22 mouse cellular contexts compared by ENCODE assay signal in genomic region chr3:79174168-79174567, GRCm38 (mm10).
DNase-seq lines count a peak whose midpoint lies in the region; TF ChIP-seq lines count a peak whose summit lies in the region.
"Had no signal": no experiment of that assay in that cellular context is flagged by ENCODE, and none has a peak within 500 bp of the region (broad histone marks: within the 10 kb centered on the region; RNA-seq: fewer than 3 reads in every experiment).

No protein-coding gene starts in this region.

- DNase-seq in gastrocnemius, adult 2 months = peak; percentile 55
- no peak for DNase-seq in gastrocnemius, postnatal 36 days
- DNase-seq in heart, adult 2 months = no peak
- DNase-seq in heart, adult 18-20 months = no peak
- no peak for DNase-seq in layer of hippocampus, postnatal 10 days (ENCODE audit: low spot score in 2 of 2)
- DNase-seq: adrenal gland, adult 8-10 months; adrenal gland, postnatal 14 days; adrenal gland, postnatal 36 days; B cell, adult 2 months; cerebellum, adult 11-12 months; cerebellum, adult 2 months; cerebellum, adult 9-10 months; cerebellum, postnatal 10 days; cerebellum, postnatal 25 days; forebrain, postnatal 0 days had no signal

- no peak for TF ChIP-seq POLR2A in heart, adult 2 months (IDR thresholded peaks at IDR 0.05; ENCODE audit: insufficient read depth, low read depth, low read length)

- intact Hi-C loops in gastrocnemius, adult 2 months (cut with DNase I) = no loop called here
- intact Hi-C loops in gastrocnemius, postnatal 36 days (cut with DNase I) = no loop called here
- intact Hi-C loops in heart, adult 2 months (cut with DNase I) = no loop called here

- peaks cover 16% of the 10 kb centered on the region for H3K4me1 ChIP-seq in heart, adult 2 months (ENCODE audit: control insufficient read depth, insufficient read depth, low read length)

- H3K36me3 ChIP-seq in heart, adult 2 months (ENCODE audit: control insufficient read depth, insufficient read depth, low read length) = peaks cover 41% of the 10 kb centered on the region
- no peaks in the 10 kb centered on the region for H3K36me3 ChIP-seq in macrophage (ENCODE audit: inconsistent target)

- H3K79me2 ChIP-seq in heart, adult 2 months (replicated peaks; ENCODE audit: control insufficient read depth, insufficient read depth, low read length) = peaks cover 7% of the 10 kb centered on the region
- H3K79me2 ChIP-seq in macrophage (ENCODE audit: inconsistent target) = peaks cover 51% of the 10 kb centered on the region

- H3K4me3 ChIP-seq in gastrocnemius, adult 2 months = peak overlapping the region; percentile 5; the same call in 1 of the 2 replicates
- H3K4me3 ChIP-seq in heart, adult 2 months = no peak overlapping the region
- no peak overlapping the region for H3K4me3 ChIP-seq in macrophage (ENCODE audit: inconsistent target)
- H3K4me3 ChIP-seq: embryonic facial prominence, embryonic 10.5 days; embryonic facial prominence, embryonic 12.5 days; forebrain, embryonic 13.5 days; forebrain, embryonic 15.5 days had no signal

- TF ChIP-seq CTCF in gastrocnemius, adult 2 months (IDR thresholded peaks at IDR 0.05) = no peak
- TF ChIP-seq CTCF in heart, adult 2 months (IDR thresholded peaks at IDR 0.05) = no peak

- peak overlapping the region; percentile 24 for H3K27ac ChIP-seq in gastrocnemius, adult 2 months
- peak overlapping the region; percentile 5; the same call in 1 of the 2 replicates for H3K27ac ChIP-seq in heart, adult 2 months
- H3K27ac ChIP-seq in macrophage = peak overlapping the region; percentile 77
- H3K27ac ChIP-seq: embryonic facial prominence, embryonic 10.5 days; embryonic facial prominence, embryonic 12.5 days; forebrain, embryonic 13.5 days; forebrain, embryonic 15.5 days had no signal

- TF ChIP-seq EP300 in heart, adult 2 months (IDR thresholded peaks at IDR 0.05; ENCODE audit: insufficient read depth, low read depth, low read length) = no peak

- H3K9ac ChIP-seq in heart, adult 2 months (ENCODE audit: low read depth, low read length) = no peak overlapping the region
- H3K9ac ChIP-seq: embryonic facial prominence, embryonic 12.5 days; forebrain, embryonic 13.5 days; forebrain, embryonic 15.5 days; forebrain, postnatal 0 days had no signal

- WGBS in heart, adult 2 months = 85% methylated on average over 6 of the region's 6 CpGs
- 83% methylated on average over 6 of the region's 6 CpGs for WGBS in macrophage (ENCODE audit: missing documents)

- no peaks in the 10 kb centered on the region for H3K27me3 ChIP-seq in heart, adult 2 months (ENCODE audit: control insufficient read depth, insufficient read depth, low read length)
- H3K27me3 ChIP-seq: CH12.LX; embryonic facial prominence, embryonic 12.5 days; forebrain, embryonic 13.5 days; forebrain, embryonic 15.5 days; Patski had no signal

Comparison
In these comparisons a context has a peak if more than half of its experiments do, and no peak if none do; other contexts are left out.
1. H3K27ac ChIP-seq: peak in every context shown above with its lines; median percentile 77 in macrophage; 24 in gastrocnemius, adult 2 months; 5 in heart, adult 2 months.